Mouse (Mus musculus) cortical plate, adult 2 months (tissue): ENCODE measurements at regions not wholly inside any gene's neighbourhood (a gene's known extent, or its start where the extent isn't known, plus 50 kb on each side); places are given as distances from the start of the nearest gene placed in this dataset.

ENCODE experiments used
- H3K27ac ChIP-seq: fragments of 200-500 bp; 2 replicates; pipeline ENCODE4 v1.5.1; 2012; ENCODE audit warnings: low read length, control low read depth, inconsistent platforms; ENCODE audit not compliant: insufficient read depth
- H3K4me1 ChIP-seq: fragments of 200-500 bp; 2 replicates; pipeline ENCODE4 v1.6.1; 2011; ENCODE audit warnings: low read length; ENCODE audit not compliant: control insufficient read depth, insufficient read depth
- H3K4me3 ChIP-seq: fragments of 200-500 bp; 2 replicates; pipeline ENCODE4 v1.5.1; 2011; ENCODE audit warnings: mild to moderate bottlenecking, low read length, control low read depth; ENCODE audit not compliant: insufficient read depth
- CTCF ChIP-seq: fragments of 200-500 bp; IDR thresholded peaks from 2 replicates; pipeline ENCODE4 v1.5.1; 2011; ENCODE audit warnings: mild to moderate bottlenecking, control low read depth, low read length; ENCODE audit not compliant: insufficient read depth; ENCODE audit errors: extremely low read depth
- POLR2A ChIP-seq: fragments of 200-500 bp; IDR thresholded peaks from 2 replicates; pipeline ENCODE4 v1.6.1; 2011; ENCODE audit warnings: mild to moderate bottlenecking, low read length, control low read depth; ENCODE audit not compliant: insufficient read depth; ENCODE audit errors: extremely low read depth

DNA sequence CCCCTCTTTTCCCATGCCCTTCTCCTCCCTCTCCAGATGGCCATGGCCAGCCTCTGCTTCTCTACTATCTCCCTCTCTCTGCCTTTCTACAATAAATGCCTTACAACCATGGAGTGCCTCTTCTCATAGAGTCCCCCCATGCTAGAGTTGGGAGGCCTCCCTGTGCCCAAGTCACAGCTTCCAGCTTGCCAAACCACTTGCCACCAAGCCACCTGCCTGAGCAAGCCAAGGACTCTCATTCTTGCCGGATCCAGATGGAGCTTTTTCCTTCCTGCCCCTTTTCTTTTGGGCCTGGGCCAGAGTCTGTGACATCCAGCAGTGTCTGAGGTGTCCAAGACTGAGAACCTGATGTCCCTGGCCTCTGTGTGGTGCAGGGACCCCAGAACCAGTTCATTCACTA is 367.4 kb upstream of the Arhgap42 start:
- Histone ChIP-seq H3K27ac (no peak overlapping the region), H3K4me1 (no peaks in the 10 kb centered on the region), H3K4me3 (no peak overlapping the region)
- TF ChIP-seq CTCF = no peak
- no peak for TF ChIP-seq POLR2A

DNA sequence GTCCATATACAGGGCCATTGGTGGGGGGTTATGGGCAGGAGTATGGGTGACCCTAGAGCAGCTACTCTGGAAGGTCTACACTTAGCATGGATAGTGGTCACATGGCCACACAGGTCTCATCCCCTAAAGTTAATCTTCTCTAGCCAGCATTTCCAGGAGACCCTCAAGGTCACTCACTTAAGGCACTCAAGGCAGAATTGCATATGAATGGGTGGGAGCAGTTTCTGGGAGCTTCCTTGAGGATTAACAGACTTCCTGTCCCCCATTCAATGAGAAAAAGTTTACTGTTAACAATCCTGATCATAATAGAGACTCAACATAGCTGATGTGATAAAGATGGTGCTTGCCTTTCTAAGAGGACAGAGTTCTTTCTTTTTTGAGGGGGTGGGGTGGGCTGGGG is 352.4 kb upstream of the Arhgap42 start:
- Histone ChIP-seq H3K4me3 (no peak overlapping the region), H3K27ac (no peak overlapping the region), H3K4me1 (no peaks in the 10 kb centered on the region)
- TF ChIP-seq CTCF = no peak
- TF ChIP-seq POLR2A = no peak

DNA sequence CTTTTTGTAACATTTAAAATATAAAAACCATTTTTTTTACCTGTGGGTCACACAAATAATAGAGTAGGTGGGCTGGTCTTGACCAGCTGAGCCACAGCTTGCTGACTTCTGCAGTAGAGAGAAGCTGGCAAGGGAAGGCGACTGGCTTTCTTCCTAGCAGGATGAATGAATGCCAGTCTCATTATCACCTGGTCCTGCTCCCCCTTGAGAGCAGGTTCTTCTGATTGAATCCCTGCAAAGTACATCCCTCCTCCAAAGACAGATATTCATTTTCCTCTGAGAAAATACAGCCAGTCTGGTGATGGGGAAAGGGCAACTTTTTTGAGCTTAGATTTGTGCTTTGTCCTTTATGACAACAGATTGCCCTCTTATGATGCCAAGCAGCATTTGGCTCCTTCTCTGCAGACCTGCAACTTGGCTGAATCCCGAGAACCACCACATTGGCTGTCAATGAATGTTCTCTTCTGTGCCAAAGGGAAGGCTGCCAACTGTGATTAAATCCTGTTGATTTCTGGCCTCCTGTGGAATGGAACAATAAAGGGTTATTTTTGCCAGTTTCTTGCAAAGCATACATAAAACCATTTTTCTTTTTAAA is 344.2 kb upstream of the Arhgap42 start:
- no peaks in the 10 kb centered on the region for H3K4me1 ChIP-seq
- no peak overlapping the region for H3K4me3 ChIP-seq
- no peak overlapping the region for H3K27ac ChIP-seq
- no peak for TF ChIP-seq POLR2A
- TF ChIP-seq CTCF = no peak

DNA sequence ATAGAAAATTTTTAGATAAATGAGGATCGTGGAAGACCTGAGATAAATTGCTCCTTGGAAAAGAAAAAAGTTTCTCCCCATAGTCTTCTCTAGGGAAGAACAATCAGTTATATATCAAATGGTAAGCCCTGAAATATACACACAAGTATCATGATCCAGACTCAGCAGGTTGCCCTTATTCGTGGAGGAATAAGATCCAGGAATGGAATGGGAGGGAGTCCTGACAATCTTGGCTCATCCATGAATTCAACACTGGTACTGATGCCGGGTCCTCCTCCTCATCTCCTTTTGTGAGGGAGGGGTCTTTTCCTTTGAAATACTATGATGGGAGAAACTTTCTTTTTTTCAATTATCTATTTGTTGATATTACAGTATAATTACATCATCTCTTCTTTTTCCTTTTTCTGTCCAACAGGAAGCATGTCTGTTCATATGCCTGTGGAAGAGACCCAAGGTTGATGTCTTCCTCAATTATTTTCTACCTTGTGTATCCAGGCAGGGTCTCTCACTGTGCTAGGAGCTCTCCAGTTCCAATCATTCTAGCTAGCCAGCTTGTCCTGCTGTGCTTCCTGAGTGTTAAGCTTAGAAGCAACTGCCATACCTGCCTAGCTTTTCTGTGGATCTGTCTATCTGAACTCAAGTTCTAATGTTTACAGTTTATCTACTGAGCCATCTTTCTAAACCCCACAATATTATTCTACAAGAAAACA is 343.6 kb upstream of the Arhgap42 start:
- no peak overlapping the region for H3K27ac ChIP-seq
- no peak for TF ChIP-seq CTCF
- TF ChIP-seq POLR2A = no peak

DNA sequence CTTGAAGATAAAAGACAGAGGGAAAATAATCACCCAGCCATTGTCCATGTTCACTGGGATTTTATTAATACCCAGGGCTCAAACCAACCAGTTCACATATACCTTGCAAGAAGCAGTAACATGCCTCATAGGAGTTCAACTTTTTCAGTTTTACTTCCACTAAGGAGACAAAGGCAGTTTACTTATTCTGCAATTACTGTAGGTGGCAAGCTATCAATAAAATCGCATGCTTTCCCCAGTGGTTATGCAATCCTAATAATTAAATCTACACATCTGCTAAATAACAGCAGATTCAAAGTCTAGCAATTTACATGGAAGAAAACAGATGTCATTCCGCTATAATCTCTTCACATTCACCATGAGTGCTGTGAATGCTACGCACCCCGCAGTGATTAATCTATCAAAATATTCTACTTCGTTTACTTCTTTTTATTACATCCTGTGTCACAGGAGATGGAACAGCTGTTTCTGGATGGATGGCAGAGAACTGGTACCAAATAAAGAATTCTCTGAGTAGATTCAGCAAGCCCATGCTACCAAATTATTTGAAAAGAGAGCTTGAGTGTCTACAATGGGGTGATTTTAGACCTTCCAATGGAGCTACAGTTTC is 329.2 kb upstream of the Arhgap42 start:
- H3K4me1 ChIP-seq = no peaks in the 10 kb centered on the region
- H3K4me3 ChIP-seq = no peak overlapping the region
- H3K27ac ChIP-seq = no peak overlapping the region
- TF ChIP-seq CTCF = no peak
- TF ChIP-seq POLR2A = no peak

More for the DNA sequence above, 343.6 kb upstream of the Arhgap42 start:
- H3K4me3 ChIP-seq = no peak overlapping the region
- H3K4me1 ChIP-seq = no peaks in the 10 kb centered on the region

DNA sequence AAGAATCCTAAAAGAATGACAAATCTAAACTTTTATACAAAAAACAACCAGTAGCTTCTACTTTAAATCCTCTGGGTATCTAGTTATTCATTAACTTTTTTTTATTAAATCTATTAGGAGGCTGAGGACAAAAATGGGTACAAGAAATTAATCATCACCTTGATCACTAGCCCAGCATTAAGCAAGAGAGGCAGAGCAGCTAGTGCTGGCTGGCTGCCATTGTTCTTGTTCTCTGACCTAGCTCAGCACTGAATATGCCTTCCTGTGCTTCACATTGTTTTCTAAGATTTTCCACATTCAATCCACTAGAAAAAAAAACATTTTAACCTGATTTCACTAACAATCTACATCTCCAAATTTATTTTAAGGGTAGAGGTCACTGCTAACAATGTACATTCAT is 325.6 kb upstream of the Arhgap42 start:
- H3K27ac ChIP-seq = no peak overlapping the region
- TF ChIP-seq CTCF = no peak
- no peak for TF ChIP-seq POLR2A
- no peak overlapping the region for H3K4me3 ChIP-seq
- no peaks in the 10 kb centered on the region for H3K4me1 ChIP-seq

DNA sequence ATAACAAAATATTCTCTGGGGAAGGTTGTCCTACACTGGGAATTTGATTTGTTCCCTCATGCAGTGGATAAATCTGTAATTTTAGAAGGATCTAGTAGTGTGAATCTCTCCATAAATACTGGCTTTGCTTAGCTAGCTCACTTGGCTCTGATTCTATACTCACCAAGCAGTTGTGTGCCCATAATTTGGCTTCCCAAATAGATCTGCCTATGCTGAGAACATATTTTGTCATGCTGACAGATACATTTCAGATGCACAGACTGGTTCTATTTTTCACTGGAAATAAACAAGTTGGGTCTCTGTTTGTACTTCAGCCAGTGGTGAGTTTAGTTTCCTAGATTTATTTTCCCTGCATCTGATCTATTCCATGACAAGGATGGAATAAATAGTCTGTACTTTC is 309.8 kb upstream of the Arhgap42 start:
- TF ChIP-seq POLR2A (no peak), CTCF (no peak)

DNA sequence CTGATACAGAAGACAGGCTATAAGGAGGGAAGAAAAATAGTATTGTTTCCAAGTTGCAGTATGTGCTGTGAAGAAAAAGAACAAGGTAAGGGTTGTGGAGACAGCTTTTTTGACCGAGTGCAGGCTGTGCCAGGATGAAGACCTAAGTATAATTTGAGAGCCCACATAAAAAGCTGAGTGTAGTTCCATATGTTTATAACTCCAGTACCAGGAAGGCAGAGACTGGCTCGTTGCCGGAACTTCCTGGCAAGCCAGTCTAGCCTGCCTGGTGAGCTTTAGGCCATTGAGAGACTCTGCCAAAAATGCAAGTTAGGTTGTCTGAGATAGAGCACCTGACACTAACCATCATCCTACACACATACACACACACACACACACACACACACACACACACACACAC is 308.7 kb upstream of the Arhgap42 start:
- Histone ChIP-seq H3K27ac (no peak overlapping the region), H3K4me3 (no peak overlapping the region), H3K4me1 (no peaks in the 10 kb centered on the region)
- no peak for TF ChIP-seq CTCF
- no peak for TF ChIP-seq POLR2A

More for the DNA sequence above, 309.8 kb upstream of the Arhgap42 start:
- no peak overlapping the region for H3K27ac ChIP-seq
- H3K4me1 ChIP-seq = no peaks in the 10 kb centered on the region
- H3K4me3 ChIP-seq = no peak overlapping the region

DNA sequence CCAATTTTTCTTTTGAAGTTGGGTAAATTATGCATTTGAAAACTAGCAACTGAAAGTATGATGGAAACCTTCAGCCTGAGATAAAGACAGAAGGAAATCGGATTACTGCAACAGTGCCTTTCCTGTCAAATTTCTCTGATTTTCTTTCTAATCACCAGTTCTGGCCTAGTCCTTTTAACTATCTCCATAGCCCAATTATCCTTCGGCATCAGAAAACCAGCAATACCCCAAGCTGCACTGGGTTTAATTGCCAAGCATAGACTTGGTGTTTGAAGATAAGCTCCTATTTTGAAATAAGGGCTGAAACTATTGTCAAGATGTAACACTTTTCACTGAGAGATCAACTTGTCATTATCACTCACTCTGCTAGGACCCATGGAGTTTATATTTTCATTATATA is 308.2 kb upstream of the Arhgap42 start:
- H3K4me3 ChIP-seq = no peak overlapping the region
- H3K27ac ChIP-seq = no peak overlapping the region
- TF ChIP-seq POLR2A = no peak
- TF ChIP-seq CTCF = no peak
- no peaks in the 10 kb centered on the region for H3K4me1 ChIP-seq

DNA sequence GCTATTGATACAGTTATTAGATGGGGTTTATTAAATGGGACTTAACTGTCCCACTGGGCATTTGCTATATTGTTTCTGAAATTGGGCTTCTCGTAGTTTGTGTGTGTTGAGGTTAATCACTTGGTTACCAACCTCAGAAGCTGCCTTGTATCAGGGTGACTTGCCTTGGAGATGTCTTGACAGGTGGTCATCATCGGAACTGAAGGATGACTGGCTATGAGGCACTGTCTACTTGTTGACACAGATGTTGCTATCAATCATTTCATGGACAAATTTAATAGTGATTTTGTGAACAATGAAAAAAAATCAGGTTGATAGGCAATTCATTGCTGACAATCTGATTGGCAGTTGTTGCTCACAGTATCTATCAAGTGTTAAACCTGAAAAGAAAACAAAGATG is 261.4 kb upstream of the Arhgap42 start:
- Histone ChIP-seq H3K27ac (no peak overlapping the region), H3K4me3 (no peak overlapping the region), H3K4me1 (no peaks in the 10 kb centered on the region)
- TF ChIP-seq POLR2A (no peak), CTCF (no peak)
